Mouse (Mus musculus) hindbrain, embryonic 14.5 days (tissue): ENCODE results near the gene Sin3b. TPM values are rescaled to one million over a fixed set of nuclear protein-coding genes. Genes with fewer than 3 reads are reported as not detected.

ENCODE experiments used
- ATAC-seq: fragments of 200-750 bp; cut with Nextera tagmentation; 2 replicates; pipeline ENCODE4 v1.8.0; 2017; ENCODE audit warnings: moderate number of reproducible peaks, mild to moderate bottlenecking, moderate TSS enrichment, moderate library complexity; ENCODE audit not compliant: low FRiP score
- DNase-seq: peaks from one replicate; pipeline ENCODE4 v3.0.0-alpha.2; 2015; ENCODE audit warnings: low spot score
- H3K27ac ChIP-seq: fragments of 300-500 bp; sonication (generic); 2 replicates; pipeline ENCODE4 v1.5.1; 2014; ENCODE audit warnings: mild to moderate bottlenecking, moderate library complexity
- H3K27me3 ChIP-seq: fragments of 300-500 bp; sonication (generic); 2 replicates; pipeline ENCODE4 v1.6.1; 2014; ENCODE audit warnings: mild to moderate bottlenecking, low read length, mixed read lengths; ENCODE audit not compliant: control insufficient read depth, insufficient read depth
- H3K36me3 ChIP-seq: fragments of 300-500 bp; sonication (generic); replicated peaks from 2 replicates; pipeline ENCODE4 v1.6.1; 2014; ENCODE audit not compliant: control insufficient read depth, insufficient read depth
- H3K4me1 ChIP-seq: fragments of 300-500 bp; sonication (generic); replicated peaks from 2 replicates; pipeline ENCODE4 v1.6.1; 2014; ENCODE audit warnings: antibody characterized with exemption, low read length, mixed read lengths; ENCODE audit not compliant: control insufficient read depth, insufficient read depth
- H3K4me2 ChIP-seq: fragments of 300-500 bp; sonication (generic); replicated peaks from 2 replicates; pipeline ENCODE4 v1.6.1; 2014; ENCODE audit warnings: mild to moderate bottlenecking, moderate library complexity
- H3K4me3 ChIP-seq: fragments of 300-500 bp; sonication (generic); replicated peaks from 2 replicates; pipeline ENCODE4 v1.5.1; 2014; ENCODE audit warnings: mild to moderate bottlenecking, low read length
- H3K9ac ChIP-seq: fragments of 300-500 bp; sonication (generic); 2 replicates; pipeline ENCODE4 v1.6.1; 2014
- H3K9me3 ChIP-seq: fragments of 300-500 bp; sonication (generic); 2 replicates; pipeline ENCODE4 v1.6.1; 2016; ENCODE audit warnings: low read length; ENCODE audit not compliant: control insufficient read depth
- WGBS: fragments of 180-500 bp; shearing (Covaris S2); extraction: QIAGEN DNeasy Blood & Tissue Kit; methylation state at CpG from one replicate; pipeline ENCODE4 v1.1.7; 2014; 5-methylcytosine and 5-hydroxymethylcytosine counted together
- polyA plus RNA-seq: library from polyadenylated mRNA; unstranded; fragments of >200 nt; fragmentation: Nextera tagmentation; extraction: Ambion mirVana; gene quantifications from 2 replicates; pipeline ENCODE4 v1.2.1, GENCODE M21; 2014

The Sin3b gene
- polyA plus RNA-seq, 1 experiment from 2014 or later: 185 TPM

- ATAC-seq: peak; percentile 29; the same call in 1 of the 2 replicates
- Histone ChIP-seq H3K4me3 (no peak overlapping the region), H3K9ac (no peak overlapping the region), H3K4me2 (no peak overlapping the region), H3K27ac (no peak overlapping the region), H3K9me3 (no peaks in the 10 kb centered on the region), H3K4me1 (no peaks in the 10 kb centered on the region), H3K36me3 (no peaks in the 10 kb centered on the region), H3K27me3 (no peaks in the 10 kb centered on the region)
- DNase-seq: no peak
- 97% methylated on average over 2 of the region's 2 CpGs for WGBS
Measured at GRCm38 (mm10) chr8:72698349-72698926, 24.6 kb upstream of the Sin3b start.

DNA sequence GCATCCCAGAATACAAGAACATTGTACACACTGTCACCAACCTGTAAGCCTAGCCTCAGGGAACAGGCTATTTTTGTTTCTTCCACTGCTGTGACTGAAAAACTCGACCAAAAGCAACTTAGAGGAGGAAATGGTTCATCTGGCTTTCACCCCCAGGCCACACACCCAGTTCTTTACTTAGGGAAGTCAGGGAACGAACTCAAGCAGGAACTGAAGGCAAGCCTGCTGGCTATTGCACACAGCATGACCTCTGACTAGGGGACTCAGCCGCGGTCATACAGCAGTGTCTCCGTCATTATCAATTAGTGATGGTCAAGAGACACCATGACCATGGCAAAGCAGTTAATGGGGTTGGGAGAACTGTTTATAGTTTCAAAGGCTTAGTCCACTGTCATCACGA lies 10.5 kb upstream of the Sin3b start:
- 23% methylated on average over 6 of the region's 6 CpGs for WGBS
- Histone ChIP-seq H3K27me3 (no peaks in the 10 kb centered on the region), H3K27ac (no peak overlapping the region), H3K4me1 (no peaks in the 10 kb centered on the region), H3K9ac (no peak overlapping the region), H3K36me3 (no peaks in the 10 kb centered on the region), H3K9me3 (no peaks in the 10 kb centered on the region), H3K4me2 (no peak overlapping the region), H3K4me3 (no peak overlapping the region)
- no peak for ATAC-seq
- no peak for DNase-seq

- H3K4me2 ChIP-seq: no peak overlapping the region
- H3K4me3 ChIP-seq: no peak overlapping the region
- no peaks in the 10 kb centered on the region for H3K4me1 ChIP-seq
- no peak overlapping the region for H3K9ac ChIP-seq
- DNase-seq (no peak), ATAC-seq (no peak)
- no peaks in the 10 kb centered on the region for H3K36me3 ChIP-seq
- no peaks in the 10 kb centered on the region for H3K27me3 ChIP-seq
- no peaks in the 10 kb centered on the region for H3K9me3 ChIP-seq
- WGBS: 85% methylated on average over 5 of the region's 5 CpGs
- H3K27ac ChIP-seq: no peak overlapping the region
Measured at GRCm38 (mm10) chr8:72716594-72716993, 6.5 kb upstream of the Sin3b start.

- no peak overlapping the region for H3K27ac ChIP-seq
- WGBS: 27% methylated on average over 1 of the region's 1 CpGs
- ATAC-seq: no peak
Measured at GRCm38 (mm10) chr8:72720541-72720940, 2.5 kb upstream of the Sin3b start.

GRCm38 (mm10) chr8:72723651-72724001 lies 541 bp downstream of the Sin3b start:
- 0% methylated on average over 30 of the region's 30 CpGs for WGBS
- H3K27ac ChIP-seq: no peak overlapping the region

More at GRCm38 (mm10) chr8:72720541-72720940, 2.5 kb upstream of the Sin3b start:
- H3K4me1 ChIP-seq: peaks cover 11% of the 10 kb centered on the region
- H3K36me3 ChIP-seq: peaks cover 11% of the 10 kb centered on the region; the same call in 1 of the 2 replicates
- no peaks in the 10 kb centered on the region for H3K9me3 ChIP-seq
- H3K9ac ChIP-seq: no peak overlapping the region
- no peak overlapping the region for H3K4me3 ChIP-seq
- no peaks in the 10 kb centered on the region for H3K27me3 ChIP-seq
- DNase-seq: no peak
- no peak overlapping the region for H3K4me2 ChIP-seq

GRCm38 (mm10) chr8:72728636-72729035 lies 5.6 kb downstream of the Sin3b start:
- Histone ChIP-seq H3K27me3 (no peaks in the 10 kb centered on the region), H3K4me3 (no peak overlapping the region), H3K4me2 (no peak overlapping the region), H3K9ac (no peak overlapping the region), H3K36me3 (peaks cover 90% of the 10 kb centered on the region), H3K9me3 (no peaks in the 10 kb centered on the region), H3K4me1 (peaks cover 24% of the 10 kb centered on the region), H3K27ac (no peak overlapping the region)
- WGBS: 70% methylated on average over 1 of the region's 1 CpGs
- ATAC-seq (peak; percentile 47; the same call in 1 of the 2 replicates), DNase-seq (no peak)

More at GRCm38 (mm10) chr8:72723651-72724001, 541 bp downstream of the Sin3b start:
- peak overlapping the region; percentile 91 for H3K4me3 ChIP-seq
- peak overlapping the region; percentile 93 for H3K4me2 ChIP-seq
- H3K9ac ChIP-seq: peak overlapping the region; percentile 95
- peaks cover 42% of the 10 kb centered on the region for H3K36me3 ChIP-seq
- ATAC-seq (peak; percentile 21), DNase-seq (no peak)
- H3K4me1 ChIP-seq: peaks cover 18% of the 10 kb centered on the region
- no peaks in the 10 kb centered on the region for H3K27me3 ChIP-seq
- H3K9me3 ChIP-seq: no peaks in the 10 kb centered on the region

DNA sequence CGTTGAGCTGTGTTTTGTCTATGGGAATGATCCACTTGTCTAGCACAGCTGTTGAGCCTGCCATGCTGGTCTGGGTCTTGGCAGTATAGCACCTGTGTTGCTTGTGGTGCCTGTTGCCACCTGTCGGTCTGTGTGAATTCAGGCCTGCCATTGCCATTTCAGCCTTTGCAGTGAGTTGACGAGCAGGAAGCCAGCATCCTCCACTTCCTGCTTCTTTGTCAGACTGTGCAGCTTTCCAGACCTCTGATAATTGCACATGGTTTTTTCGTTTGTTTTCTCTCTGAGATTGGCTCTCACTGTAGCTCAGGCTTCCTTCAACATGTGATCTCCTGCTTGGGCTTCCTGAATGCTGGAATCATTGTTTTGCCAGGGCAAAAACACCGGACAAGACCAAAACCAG lies 11.9 kb downstream of the Sin3b start:
- ATAC-seq (no peak), DNase-seq (no peak)
- Histone ChIP-seq H3K27me3 (no peaks in the 10 kb centered on the region), H3K4me3 (no peak overlapping the region), H3K9me3 (no peaks in the 10 kb centered on the region), H3K4me1 (no peaks in the 10 kb centered on the region), H3K36me3 (peaks cover 99% of the 10 kb centered on the region), H3K4me2 (no peak overlapping the region), H3K9ac (no peak overlapping the region), H3K27ac (no peak overlapping the region)
- WGBS: 90% methylated on average over 5 of the region's 5 CpGs

DNA sequence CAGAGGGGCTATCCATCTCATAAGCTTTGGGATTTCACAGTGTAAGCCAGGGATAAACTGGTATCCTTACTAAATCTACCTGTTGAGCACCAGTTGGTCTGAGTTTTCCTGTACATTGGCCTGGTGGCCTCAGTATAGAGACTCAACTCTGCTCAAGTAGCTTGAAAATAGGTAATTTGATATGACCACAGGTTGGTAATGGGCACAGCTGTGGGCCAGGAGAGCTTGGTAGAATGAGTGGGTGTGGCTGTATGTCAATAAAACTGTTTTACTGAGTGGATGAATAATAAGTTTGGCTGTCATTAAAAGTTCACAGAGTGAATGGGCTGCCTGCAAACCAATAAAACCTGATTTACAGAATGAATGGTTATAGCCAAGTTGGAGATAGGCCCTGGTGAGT lies 13.8 kb downstream of the Sin3b start:
- H3K27me3 ChIP-seq: no peaks in the 10 kb centered on the region
- no peaks in the 10 kb centered on the region for H3K4me1 ChIP-seq
- H3K4me3 ChIP-seq: no peak overlapping the region
- no peaks in the 10 kb centered on the region for H3K9me3 ChIP-seq
- no peak overlapping the region for H3K4me2 ChIP-seq
- no peak overlapping the region for H3K27ac ChIP-seq
- H3K9ac ChIP-seq: no peak overlapping the region
- H3K36me3 ChIP-seq: peaks cover 96% of the 10 kb centered on the region
- DNase-seq: no peak
- no peak for ATAC-seq

- Histone ChIP-seq H3K27ac (no peak overlapping the region), H3K9me3 (no peaks in the 10 kb centered on the region), H3K36me3 (peaks cover 99% of the 10 kb centered on the region), H3K9ac (no peak overlapping the region), H3K4me1 (no peaks in the 10 kb centered on the region), H3K4me2 (no peak overlapping the region), H3K4me3 (no peak overlapping the region), H3K27me3 (no peaks in the 10 kb centered on the region)
- 53% methylated on average over 5 of the region's 5 CpGs for WGBS
- DNase-seq (peak; percentile 61), ATAC-seq (peak; percentile 41; the same call in 1 of the 2 replicates)
Measured at GRCm38 (mm10) chr8:72746061-72746460, 23.0 kb downstream of the Sin3b start.

- Histone ChIP-seq H3K4me2 (no peak overlapping the region), H3K9me3 (no peaks in the 10 kb centered on the region), H3K4me3 (no peak overlapping the region), H3K4me1 (no peaks in the 10 kb centered on the region), H3K9ac (no peak overlapping the region), H3K36me3 (peaks cover 98% of the 10 kb centered on the region), H3K27ac (no peak overlapping the region), H3K27me3 (no peaks in the 10 kb centered on the region)
- no peak for ATAC-seq
- WGBS: 95% methylated on average over 26 of the region's 26 CpGs
- DNase-seq: no peak
Measured at GRCm38 (mm10) chr8:72749846-72750245, 26.8 kb downstream of the Sin3b start.
